Mouse (Mus musculus): ENCODE measurements around the gene Swi5.

The Swi5 gene

GRCm38 (mm10) chr2:32287923-32288367 lies at the start of gene Swi5:
Swi5 (minus strand) TSS chr2:32288075.
- DNase-seq: peak; percentile 98

- no peak for DNase-seq
Observed at GRCm38 (mm10) chr2:32335888-32336287, 48.0 kb upstream of the Swi5 start.

- no peak for DNase-seq
Observed at GRCm38 (mm10) chr2:32332159-32332558, 44.3 kb upstream of the Swi5 start.

- no peak for DNase-seq
Observed at GRCm38 (mm10) chr2:32329531-32329930, 41.7 kb upstream of the Swi5 start.

- DNase-seq: no peak
Observed at GRCm38 (mm10) chr2:32328911-32329460, 41.1 kb upstream of the Swi5 start.

GRCm38 (mm10) chr2:32327200-32327599 lies 39.3 kb upstream of the Swi5 start:
- DNase-seq: no peak

GRCm38 (mm10) chr2:32325342-32325741 lies 37.5 kb upstream of the Swi5 start:
- no peak for DNase-seq

- no peak for DNase-seq
Observed at GRCm38 (mm10) chr2:32324322-32324721, 36.4 kb upstream of the Swi5 start.

GRCm38 (mm10) chr2:32322754-32323741 lies 35.2 kb upstream of the Swi5 start:
- no peak for DNase-seq

- no peak for DNase-seq
Observed at GRCm38 (mm10) chr2:32321591-32322298, 33.9 kb upstream of the Swi5 start.

GRCm38 (mm10) chr2:32320721-32321120 lies 32.8 kb upstream of the Swi5 start:
- no peak for DNase-seq

GRCm38 (mm10) chr2:32319586-32320580 lies 32.0 kb upstream of the Swi5 start:
- DNase-seq: no peak

- DNase-seq: no peak
Observed at GRCm38 (mm10) chr2:32318709-32319585, 31.1 kb upstream of the Swi5 start.

GRCm38 (mm10) chr2:32317791-32318417 lies 30.0 kb upstream of the Swi5 start:
- no peak for DNase-seq

- DNase-seq: no peak
Observed at GRCm38 (mm10) chr2:32316887-32317656, 29.2 kb upstream of the Swi5 start.

- no peak for DNase-seq
Observed at GRCm38 (mm10) chr2:32315751-32316150, 27.9 kb upstream of the Swi5 start.

GRCm38 (mm10) chr2:32314831-32315230 lies 27.0 kb upstream of the Swi5 start:
- DNase-seq: no peak

- peak; percentile 80 to 81 for DNase-seq
Observed at GRCm38 (mm10) chr2:32312318-32312964, 24.6 kb upstream of the Swi5 start.

Measured in thymus, postnatal 36 days (tissue).